Mouse (Mus musculus): ENCODE data around the gene Cdk6.
"Not testable (repeated sequence)": the region's sequence is repeated elsewhere in the genome, so short reads cannot be mapped to it uniquely, and the experiment has no call there.

Gene Cdk6

DNA sequence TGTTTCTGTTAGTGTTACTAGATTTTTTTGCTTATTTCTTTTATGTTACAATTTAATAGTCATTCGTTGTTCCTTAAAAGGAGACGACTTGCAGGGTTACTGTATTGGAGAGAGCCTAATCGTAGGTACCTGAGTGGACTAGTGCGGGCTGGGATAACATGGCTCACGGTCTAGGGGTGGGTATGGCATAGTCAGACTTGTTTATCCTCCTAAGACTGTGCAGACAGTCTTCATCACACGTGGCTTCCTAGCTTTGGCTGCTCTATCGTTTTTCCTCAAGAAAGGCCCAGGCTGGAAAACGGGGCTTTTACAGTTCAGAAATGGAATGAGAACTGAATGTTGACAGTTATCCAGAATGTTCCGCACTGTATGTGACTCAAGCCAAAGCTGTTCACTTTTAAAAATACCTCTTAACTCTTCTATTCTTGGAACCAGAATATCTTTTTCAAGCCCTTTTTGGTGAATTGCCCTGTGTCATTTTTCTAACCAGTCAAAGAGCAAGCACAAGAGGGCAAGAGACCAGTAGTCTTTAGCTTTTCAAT is 39.5 kb downstream of the Cdk6 start:
- DNase-seq (ENCODE audit: low spot score) = no peak

DNA sequence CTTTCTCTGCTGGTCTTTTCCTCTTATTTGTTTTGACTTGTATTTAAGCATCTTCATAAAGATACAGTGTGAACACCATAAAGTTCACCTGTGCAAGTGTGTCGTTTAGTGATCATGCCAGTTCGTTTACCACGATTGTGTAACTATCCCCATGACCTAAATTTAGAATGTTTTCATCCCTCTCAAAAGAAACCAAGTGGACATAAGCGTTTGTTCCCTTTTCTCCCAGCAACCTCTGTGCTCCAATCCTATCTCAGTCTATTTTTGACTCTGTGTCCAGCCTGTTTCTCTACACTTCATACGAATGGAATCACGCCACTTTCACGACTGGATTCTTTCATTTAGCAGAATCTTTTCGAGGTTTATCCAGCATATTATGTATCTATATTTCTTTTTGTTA is 40.5 kb downstream of the Cdk6 start:
- DNase-seq (ENCODE audit: low spot score) = no peak

GRCm38 (mm10) chr5:3382343-3383040 is 41.2 kb downstream of the Cdk6 start:
- DNase-seq (ENCODE audit: low spot score) = no peak

DNA sequence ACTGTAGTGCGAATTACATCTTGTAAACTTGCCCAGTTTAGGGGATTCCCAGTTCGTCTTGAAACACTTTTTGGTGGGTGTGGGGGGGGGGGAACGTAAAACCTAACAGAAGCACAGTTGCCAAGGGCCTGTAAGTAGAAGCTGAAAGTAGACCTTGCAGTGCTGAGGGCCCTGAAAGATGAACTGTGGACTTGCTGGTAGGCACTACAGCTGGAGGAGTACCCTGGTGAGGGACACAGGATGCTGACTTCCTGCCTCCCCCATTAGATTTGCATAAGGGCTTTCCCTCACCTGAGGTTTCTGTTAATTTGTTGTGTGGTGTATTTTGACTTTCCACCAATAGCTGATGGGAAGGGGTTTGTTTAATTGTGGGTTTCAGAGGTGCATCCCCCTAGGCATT is 42.3 kb downstream of the Cdk6 start:
- DNase-seq (ENCODE audit: low spot score) = no peak

- DNase-seq (ENCODE audit: low spot score) = no peak
These were observed 43.8 kb downstream of the Cdk6 start for GRCm38 (mm10) chr5:3385078-3385477.

DNA sequence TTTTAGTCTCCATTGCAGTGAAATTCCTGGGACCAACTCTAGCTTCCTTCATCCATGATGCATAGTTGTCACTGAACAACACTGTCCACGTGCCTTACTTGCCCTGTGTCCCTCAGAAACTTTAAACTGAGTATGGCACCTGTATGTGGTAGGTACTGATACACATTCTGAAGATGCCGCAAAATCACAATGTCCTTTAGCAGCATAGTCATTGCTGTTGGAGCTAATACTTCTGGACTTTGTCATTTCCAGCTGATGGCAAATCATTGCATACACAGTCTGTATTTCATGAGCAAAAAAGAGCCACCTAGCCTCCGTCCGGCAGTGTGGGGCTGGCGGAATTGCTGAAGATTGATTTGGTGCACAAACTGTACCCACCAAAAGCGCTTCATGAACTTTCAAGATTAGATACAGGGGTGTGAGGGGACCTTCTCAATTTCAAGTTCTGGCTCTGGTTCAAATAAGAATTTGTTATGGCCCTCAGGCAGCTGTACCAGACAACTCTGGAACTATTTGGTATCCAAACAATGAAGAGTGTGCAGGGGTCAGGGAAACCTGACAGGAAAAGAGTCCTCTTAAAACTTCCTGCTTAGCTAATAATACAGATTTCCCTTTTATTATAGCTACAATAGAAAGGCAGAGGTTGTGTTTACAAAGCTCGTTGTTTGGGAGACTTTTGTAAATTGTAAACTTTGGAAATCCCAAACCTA is 44.9 kb downstream of the Cdk6 start:
- DNase-seq (ENCODE audit: low spot score) = no peak

DNA sequence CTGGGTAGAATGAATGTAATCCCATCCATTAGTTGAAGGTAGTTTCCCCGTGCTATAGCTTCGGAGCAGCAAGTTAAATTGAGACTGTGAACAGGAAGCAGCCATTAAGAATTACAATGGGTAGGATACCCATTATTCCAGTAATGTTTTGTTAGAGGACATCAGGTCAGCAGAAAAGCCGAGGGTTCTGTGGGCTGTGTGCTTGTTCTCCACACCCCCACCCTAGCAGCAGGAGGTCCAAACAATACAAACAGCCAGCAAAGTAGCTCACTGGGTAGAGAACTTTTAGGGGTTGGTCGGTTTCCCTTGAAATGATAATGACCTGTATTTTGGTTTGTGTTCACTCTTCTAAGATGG is 45.4 kb downstream of the Cdk6 start:
- no peak for DNase-seq (ENCODE audit: low spot score)

GRCm38 (mm10) chr5:3387138-3387537 is 45.9 kb downstream of the Cdk6 start:
- no peak for DNase-seq (ENCODE audit: low spot score)

GRCm38 (mm10) chr5:3392856-3393255 is 51.6 kb downstream of the Cdk6 start:
- no peak for DNase-seq (ENCODE audit: low spot score)

DNA sequence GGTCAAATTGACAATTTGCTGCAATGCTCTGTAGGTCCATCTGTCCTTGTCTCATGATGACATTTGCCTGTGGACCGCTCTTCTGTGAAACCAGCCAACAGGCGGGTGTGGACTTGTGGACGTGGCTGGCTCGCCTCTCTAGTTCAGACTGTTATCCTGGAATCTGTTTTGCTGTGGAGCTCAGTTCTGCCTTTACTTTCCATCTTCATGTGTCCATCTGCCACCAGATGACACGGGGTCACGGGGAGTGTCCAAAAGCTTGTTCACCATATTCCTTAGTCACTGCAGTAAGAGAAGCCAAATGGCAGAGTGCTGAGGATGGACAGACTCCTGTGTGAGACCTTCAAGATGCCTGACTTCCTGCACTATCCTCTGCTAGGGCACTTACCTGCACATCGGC is 52.9 kb downstream of the Cdk6 start:
- no peak for DNase-seq (ENCODE audit: low spot score)

DNA sequence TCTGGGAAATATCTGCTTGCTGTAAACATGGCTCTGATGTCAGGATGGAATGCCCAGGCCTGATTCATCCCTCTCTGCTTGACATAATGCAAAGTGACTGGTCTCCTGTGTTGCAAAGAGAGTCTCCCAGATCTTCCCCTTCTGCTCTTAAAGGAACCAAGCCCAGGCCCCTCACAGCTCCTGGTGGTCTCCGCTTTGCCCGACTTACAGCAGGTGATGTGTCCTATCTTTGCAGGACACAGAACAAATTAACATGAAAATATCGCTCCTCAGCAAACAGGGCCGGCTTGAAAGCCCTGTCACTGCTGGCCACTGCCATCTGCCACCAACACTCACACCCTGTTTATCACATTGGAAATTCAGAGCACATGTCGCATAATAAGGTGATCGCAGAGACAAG is 53.7 kb downstream of the Cdk6 start:
- no peak for DNase-seq (ENCODE audit: low spot score)

DNA sequence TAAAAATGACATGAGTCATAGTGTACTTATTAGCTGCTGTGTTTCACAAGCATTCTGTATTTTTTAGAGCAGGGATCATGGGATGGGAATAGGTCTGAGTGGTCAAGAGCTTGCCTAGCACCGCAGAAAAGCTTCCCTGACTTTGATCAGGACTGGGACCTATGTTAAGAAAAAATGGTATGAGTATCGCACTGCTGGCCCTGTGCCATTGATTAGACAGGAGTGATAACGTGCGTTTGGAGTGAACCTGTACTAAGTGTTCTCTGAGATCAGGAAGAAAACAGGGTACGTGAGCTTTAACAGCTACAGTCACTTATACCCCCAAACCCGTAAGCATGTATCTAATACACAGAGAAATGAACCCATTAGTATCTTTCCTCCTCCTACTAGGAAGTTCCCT is 54.9 kb downstream of the Cdk6 start:
- DNase-seq (ENCODE audit: low spot score) = no peak

GRCm38 (mm10) chr5:3396910-3397575 is 55.8 kb downstream of the Cdk6 start:
- DNase-seq (ENCODE audit: low spot score) = no peak

DNA sequence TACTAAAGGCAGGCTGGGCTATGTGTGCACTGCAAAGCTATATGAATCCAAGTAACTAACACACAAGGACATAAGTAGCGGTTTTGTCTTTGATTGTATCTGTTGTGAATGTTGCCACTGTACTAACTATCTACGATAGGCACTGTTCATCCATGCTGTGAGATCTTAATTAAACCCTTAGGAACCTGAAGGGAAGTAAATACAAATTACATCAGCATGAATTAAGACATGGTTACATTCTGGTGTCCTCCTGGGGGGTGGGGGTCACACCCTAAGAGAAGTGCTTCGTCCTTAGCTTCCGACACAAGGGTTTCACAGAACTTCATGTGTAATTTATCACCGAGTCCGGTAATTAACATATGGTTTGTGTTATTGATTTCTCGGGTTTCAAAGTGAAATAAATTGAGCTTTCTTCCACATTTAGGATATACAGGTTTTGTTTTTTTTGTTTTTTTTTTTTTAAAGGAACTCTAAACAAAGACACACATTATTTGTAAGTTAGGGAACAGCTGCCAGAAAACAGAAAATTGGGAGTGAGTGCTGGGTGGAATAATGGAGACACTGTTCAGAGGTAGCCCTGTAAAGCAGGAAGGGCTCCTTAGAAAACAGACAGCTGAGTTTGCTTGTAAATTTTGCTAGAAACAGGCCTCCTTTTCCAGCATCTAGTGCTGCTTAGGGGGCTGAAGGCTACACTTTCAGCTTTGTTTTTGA is 58.7 kb downstream of the Cdk6 start:
- DNase-seq (ENCODE audit: low spot score) = no peak

- no peak for DNase-seq (ENCODE audit: low spot score)
These were observed 63.8 kb downstream of the Cdk6 start for GRCm38 (mm10) chr5:3405102-3405501.

GRCm38 (mm10) chr5:3405503-3405902 is 64.2 kb downstream of the Cdk6 start:
- DNase-seq (ENCODE audit: low spot score) = no peak

DNA sequence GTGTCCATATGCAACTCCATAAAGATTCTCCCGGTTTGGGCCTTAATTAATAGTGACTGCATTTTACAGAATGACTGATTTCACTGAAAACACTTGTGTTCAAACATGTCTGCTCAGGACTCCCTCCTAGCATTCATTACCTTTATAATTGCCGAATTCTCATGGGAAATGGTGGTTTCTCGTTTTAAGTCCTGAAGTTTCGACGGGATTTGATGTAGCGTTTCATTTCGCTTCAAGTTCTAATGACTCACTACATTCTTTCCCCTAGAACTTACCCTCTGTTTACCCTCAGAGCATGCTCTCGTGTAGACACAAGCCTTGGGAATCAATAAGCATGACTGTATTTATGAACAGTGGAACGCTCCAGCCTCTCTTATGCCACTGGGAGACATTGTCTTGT is 66.6 kb downstream of the Cdk6 start:
- DNase-seq (ENCODE audit: low spot score) = no peak

DNA sequence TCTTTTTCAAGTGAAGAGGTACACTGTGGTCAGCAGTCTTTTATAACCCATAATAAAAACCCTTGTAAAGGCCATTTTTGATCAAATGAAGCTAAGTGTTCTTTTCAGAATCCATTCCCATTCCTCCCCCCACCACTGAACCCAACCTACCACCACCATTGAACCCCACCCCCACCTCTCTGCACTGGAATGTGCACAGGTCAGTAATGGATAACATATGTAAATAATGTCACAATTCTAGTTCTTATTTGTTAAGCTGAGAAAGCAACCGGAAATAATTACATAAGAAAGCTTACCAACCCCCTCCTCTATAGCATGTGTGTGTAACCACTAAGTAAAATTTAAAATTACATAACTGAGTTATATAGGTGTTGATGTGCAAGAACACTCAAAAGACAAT is 76.9 kb downstream of the Cdk6 start:
- not testable (repeated sequence) for DNase-seq (ENCODE audit: low spot score)

DNA sequence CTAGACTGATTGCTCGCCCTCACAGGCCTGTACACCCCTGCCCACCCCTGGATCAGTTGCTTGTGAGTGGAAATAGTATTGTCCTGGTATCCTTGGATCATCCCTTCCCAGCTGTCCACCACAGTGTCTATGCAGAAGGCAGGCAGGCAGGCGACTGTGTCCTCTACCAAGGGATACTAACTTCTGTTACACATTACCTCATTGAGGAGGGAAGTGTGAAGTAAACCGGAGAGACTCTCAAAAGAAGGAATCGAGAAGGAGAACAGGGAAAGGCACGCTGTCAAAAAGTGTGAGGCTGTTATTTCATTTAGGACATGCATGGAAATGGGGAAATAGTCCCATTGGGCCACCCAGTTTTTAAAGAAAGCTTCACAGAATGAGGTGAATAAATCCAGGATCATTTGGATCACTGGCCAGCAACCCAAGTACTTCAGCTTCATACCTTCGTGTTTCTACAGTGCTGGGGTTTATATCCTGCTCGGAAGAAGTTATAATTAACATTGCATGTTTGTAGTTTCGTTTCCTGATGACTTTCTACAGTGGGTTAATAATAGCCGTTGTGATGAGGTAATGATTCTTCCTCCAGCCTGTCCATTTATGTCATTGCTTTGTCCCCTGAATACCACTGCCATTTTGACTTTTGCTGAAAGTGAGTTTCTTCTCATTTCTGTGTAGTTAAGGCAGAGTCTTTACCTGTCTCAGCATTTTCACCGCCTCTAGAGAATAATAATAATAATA is 79.0 kb downstream of the Cdk6 start:
- DNase-seq (ENCODE audit: low spot score) = no peak

DNA sequence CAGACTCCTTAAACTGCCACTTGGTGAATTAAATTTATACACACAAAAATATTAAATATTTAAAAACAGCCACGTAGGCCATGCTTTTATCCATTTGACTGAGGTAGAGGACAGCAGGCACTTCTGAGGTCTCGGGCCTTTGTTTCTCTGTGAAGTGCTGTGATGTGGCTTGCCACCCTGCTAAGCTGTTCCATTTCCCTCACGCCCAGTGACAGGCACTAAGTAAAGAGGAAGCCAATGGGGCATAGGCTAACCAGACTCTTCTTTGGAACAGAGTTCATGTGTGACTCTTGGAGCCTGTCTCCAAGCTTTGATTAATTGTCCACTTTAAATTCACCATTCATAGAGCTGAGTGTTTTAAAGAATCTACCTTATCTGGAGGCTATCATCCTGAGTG is 79.5 kb downstream of the Cdk6 start:
- no peak for DNase-seq (ENCODE audit: low spot score)

- not testable (repeated sequence) for DNase-seq (ENCODE audit: low spot score)
These were observed 91.9 kb downstream of the Cdk6 start for GRCm38 (mm10) chr5:3433131-3433700.

Measured in testis, postnatal 14 days (tissue).